Mouse (Mus musculus): ENCODE results near the gene Hmcn2.

The Hmcn2 gene

DNA sequence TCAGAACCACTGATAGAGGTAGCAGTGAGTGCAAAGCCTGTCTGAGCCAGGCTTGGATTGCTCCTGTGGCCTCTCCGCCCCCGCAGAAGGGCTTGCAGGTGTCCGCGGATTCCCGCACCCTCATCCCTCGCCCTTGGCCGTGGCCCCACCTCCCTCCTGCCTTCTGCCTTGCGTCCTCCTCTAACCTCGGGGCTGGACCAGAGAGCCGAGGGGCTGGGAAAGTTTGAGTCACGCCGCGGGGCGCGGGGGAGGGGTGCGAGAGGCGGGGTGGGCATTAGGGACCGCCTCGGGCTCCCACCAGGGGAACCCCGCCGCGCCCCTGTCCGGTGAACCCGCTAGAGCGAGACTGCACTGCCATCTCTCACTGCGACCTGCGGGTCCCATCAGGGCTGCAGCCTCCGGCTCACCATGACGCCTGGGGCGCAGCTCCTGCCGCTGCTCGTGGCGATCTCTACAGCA is at the start of gene Hmcn2:
Gene Hmcn2 (plus strand): TSS at position 409 of the 459 bp plus-strand sequence.
- DNase-seq (ENCODE audit: low spot score), result no peak

DNA sequence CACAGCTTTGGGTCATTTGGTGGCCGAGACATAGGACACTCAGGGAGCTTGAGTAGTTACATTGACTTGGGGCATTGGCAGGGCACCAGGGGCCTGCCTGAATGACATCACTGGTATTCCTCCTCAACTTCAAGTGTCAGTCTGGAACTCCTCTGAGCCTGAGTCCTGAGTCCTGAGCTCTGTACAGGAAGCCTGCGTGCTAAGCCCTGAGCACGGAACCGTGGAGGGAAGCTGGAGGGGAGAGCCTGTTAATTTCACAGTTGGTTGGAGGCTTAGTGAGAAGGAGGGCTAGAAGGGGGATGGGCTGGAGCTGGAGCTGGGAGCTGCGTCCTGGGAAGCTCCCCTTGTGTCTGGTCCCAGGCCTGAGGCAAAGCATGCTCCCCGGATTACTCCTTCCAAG is 46.8 kb upstream of the Hmcn2 start:
- DNase-seq (ENCODE audit: low spot score), result no peak

GRCm38 (mm10) chr2:31268631-31269030 is 45.6 kb upstream of the Hmcn2 start:
- DNase-seq (ENCODE audit: low spot score), result no peak

- no peak for DNase-seq (ENCODE audit: low spot score)
These were observed 45.0 kb upstream of the Hmcn2 start for GRCm38 (mm10) chr2:31269188-31269587.

DNA sequence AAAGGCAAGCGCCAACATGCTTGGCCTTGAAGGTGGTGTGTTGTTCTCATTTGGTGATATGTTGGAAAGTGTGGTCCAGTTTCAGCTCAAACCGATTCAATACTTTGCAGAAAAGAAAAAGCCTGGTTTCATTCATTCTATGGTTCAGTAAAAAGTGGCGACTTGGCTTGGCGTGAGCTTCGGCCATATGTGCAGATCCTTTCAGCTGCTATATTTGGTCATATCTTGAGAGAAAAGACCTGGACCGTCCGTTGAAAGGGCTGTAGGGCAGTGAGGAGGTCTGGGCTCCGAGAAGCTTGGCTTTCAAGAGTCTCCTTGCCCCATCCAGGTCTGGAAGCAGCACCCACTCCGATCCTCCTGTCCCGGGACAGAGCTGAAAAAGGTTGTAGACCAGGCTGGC is 44.4 kb upstream of the Hmcn2 start:
- no peak for DNase-seq (ENCODE audit: low spot score)

DNA sequence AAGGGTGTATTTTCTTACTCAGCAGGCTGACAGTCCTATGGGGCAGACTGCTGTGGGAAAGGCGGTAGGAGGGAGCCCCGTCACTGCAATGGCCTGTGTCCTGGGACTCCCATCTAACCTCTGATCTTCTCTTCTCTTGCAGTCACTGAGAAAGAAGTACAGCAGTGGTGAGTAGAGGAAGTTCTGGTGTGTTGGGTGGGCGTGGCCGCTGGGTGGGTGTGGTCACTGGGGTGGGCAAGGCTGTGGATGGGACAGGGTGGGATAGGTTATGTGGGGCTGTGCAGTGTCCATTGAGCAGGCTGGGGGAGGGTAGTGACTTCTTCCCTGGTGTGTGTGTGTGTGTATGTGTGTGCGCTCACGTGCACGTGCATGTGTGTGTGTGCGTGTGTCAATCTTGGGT is 43.7 kb upstream of the Hmcn2 start:
- no peak for DNase-seq (ENCODE audit: low spot score)

GRCm38 (mm10) chr2:31271071-31271470 is 43.1 kb upstream of the Hmcn2 start:
- DNase-seq (ENCODE audit: low spot score), result no peak

DNA sequence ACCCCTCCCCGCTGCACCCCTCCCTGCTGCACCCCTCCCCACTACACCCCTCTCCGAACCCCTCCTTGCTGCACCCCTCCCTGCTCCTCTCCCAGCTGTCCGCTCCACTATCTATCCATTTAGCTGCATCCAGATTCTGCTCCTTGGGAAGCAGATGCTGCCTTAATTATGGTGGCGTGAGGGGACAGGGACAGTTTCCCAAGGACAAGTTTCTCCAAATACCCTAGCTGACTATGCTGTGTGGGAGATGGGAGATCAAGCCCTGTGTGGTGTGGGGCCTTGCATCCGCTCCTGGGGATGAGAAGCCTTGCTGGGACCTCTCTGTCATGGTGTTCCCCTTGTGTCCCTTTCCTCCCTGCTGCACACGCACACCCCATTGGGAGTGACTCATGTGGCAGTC is 39.2 kb upstream of the Hmcn2 start:
- DNase-seq (ENCODE audit: low spot score), result no peak

DNA sequence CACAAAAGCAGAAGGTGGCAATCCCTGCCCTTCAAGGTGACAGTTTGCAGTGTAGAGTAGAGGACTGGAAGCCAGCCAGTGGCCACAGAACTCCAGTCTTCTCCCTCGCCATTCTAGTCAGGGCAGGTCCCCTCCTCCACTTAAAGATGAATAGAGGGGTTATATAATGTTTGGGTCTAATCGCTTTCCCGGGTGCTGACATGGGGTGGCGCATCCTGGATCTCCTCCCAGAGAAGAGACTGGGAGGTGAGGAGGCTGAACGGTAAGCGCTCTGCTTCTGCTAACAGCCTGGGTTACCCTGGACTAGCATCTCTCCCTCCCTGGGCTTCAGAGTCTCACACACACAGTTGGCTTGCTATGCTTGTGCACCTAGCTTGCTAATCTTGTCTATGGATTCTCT is 36.4 kb upstream of the Hmcn2 start:
- DNase-seq (ENCODE audit: low spot score), result no peak

DNA sequence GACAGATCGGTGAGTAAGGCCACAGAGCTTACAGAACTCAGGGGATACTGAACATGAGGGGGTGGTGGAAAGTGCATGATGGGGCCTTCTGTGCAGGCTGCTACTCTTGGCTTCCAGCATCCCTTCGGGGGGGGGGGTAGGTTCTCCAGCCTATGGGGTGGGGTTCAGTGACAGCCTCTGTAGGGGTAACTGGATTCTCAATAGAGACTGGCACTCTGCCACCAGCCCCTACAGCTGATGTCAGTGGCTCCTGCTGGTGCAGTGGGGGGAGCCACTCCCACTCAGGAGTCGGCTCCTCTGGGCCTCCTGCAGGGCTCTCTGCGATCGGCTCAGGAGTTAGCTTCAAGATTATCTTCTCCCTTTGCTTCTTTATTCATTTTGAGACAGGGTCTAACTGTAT is 35.7 kb upstream of the Hmcn2 start:
- no peak for DNase-seq (ENCODE audit: low spot score)

DNA sequence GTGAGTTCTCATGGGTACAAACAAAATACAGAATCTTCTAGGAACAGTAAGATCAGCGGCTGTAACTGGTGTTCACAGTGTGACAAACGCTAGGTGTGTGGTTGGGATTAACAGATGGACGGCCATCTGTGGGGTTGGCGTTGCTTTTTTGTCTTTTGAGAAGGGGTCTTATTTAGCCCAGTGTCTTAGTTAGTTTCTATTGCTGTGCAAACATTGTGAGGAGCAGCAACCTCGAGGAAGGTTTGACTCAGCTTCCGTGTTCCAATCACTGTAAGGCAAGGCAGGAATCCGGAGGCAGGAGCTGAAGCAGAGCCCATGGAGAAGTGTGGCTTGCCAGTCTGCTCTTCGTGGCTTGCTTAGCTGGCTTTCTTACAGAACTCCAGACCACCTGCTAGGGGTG is 33.1 kb upstream of the Hmcn2 start:
- no peak for DNase-seq (ENCODE audit: low spot score)

- no peak for DNase-seq (ENCODE audit: low spot score)
These were observed 31.9 kb upstream of the Hmcn2 start for GRCm38 (mm10) chr2:31282266-31282665.

GRCm38 (mm10) chr2:31282880-31283279 is 31.3 kb upstream of the Hmcn2 start:
- DNase-seq (ENCODE audit: low spot score), result no peak

DNA sequence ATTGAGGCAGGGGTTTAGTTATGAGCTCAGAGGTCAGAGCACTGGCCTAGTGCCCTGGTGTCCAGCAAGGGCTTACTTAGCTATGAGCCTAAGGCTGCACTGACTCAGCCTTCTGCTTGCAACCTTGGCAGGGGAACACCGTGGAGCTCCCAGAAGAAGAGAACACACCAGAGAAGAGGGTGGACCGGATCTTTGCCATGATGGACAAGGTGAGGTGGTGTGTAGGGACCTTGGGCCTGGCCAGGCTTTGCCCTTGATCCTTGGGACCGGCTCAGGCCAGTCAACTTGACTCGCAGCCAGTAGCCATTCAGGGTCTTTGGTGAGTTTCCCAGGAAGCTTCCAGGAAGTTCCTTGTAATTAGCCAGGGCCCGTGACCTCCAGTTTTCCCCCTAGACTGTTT is 29.7 kb upstream of the Hmcn2 start:
- no peak for DNase-seq (ENCODE audit: low spot score)

DNA sequence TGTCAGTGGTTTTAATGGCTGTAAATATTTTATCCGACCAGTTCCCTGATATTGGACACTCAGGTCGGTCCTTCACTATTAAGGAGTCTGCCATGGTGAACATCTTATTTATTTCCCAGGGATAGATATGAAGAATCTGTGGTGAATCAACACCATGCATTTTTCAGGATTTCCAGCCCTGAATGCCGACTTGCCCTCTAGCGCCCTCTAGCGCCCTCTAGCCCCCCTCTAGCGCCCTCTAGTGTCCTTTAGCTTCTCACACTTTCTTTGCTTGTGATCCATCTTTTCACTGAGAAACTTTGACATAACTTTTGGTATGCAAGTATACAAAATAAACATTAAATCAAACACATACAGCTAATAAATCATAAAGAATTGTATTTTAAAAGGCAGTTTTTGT is 22.8 kb upstream of the Hmcn2 start:
- DNase-seq (ENCODE audit: low spot score), result peak; percentile 67

GRCm38 (mm10) chr2:31294985-31295384 is 19.2 kb upstream of the Hmcn2 start:
- peak; percentile 76 for DNase-seq (ENCODE audit: low spot score)

DNA sequence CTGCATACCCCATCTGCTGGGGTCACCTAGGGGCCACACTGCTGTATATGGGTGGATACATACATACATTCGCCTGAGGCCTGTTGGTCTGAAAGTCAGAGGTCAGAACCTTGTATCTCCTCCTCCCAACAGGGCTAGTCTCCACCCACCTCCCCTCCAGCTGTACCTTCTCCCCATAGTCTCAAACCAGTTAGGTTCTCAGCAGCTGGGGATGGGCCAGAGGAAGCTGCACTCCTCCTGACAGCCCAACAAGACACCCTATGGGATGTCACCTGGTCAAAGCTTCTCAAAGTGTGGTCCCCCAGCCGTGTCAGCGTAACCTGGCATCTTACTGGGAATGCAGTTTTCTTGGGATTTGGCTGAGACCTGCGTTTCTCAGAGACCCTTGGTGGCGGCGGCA is 17.8 kb upstream of the Hmcn2 start:
- DNase-seq (ENCODE audit: low spot score), result no peak

DNA sequence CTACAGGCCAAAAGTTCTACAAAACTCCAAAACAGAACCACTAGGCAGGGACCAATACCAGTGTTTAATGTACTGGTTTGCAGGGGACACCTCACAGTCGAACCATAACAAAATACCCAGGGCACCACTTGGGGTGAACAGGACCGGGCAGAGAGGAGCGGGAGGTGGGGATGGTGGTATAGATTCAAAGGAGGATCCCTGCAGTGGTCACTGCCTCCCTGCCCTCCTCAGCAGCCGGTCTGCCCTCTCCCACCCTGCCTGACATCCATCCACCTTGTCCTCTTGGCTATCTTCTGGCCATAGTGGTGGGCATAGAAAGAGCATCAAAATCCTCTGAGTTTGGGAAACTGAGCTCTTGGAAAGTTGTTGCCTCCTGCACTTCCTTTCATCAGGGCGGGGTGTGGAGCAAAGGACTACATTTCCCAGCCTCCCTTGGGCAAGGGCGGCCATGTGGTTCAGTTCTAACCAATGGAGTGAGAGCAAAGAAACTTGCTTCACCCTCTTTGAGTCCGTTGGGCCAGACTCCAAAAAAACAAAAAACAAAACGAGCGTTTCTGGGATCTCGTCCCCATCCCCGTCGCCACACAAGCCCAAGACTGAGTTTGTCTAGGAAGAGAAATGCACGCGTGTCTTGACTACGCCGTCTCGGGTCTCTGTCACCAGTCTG is 16.5 kb upstream of the Hmcn2 start:
- DNase-seq (ENCODE audit: low spot score), result peak; percentile 22

- no peak for DNase-seq (ENCODE audit: low spot score)
These were observed 15.4 kb upstream of the Hmcn2 start for GRCm38 (mm10) chr2:31298814-31299213.

DNA sequence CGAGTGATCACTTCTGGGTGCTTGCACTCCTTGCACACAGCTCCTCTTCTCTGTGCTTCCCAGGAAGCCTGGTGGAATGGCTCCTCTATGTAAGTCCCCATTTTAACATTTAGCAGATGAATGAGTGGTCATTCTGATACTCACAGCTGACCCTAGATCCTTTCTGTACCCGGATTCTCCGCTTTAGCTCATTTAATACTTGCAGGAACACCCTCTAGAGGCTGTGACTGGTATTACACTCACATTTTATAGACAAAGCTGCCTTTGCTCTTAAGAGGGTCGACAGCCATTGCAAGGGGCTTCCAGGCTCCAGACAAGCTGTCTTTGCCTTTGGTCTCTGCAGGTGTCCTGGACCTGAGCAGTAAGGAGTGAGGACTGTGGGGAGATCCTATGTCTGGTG is 14.9 kb upstream of the Hmcn2 start:
- DNase-seq (ENCODE audit: low spot score), result no peak

- DNase-seq (ENCODE audit: low spot score), result no peak
These were observed 14.2 kb upstream of the Hmcn2 start for GRCm38 (mm10) chr2:31299996-31300395.

- DNase-seq (ENCODE audit: low spot score), result no peak
These were observed 11.0 kb upstream of the Hmcn2 start for GRCm38 (mm10) chr2:31303177-31303576.

GRCm38 (mm10) chr2:31304191-31304590 is 10.0 kb upstream of the Hmcn2 start:
- no peak for DNase-seq (ENCODE audit: low spot score)

Data from urinary bladder, postnatal 25 days (tissue).